In genomic region chr13:71529397-71530122, GRCm38 (mm10) we compare ENCODE assay signal across 18 mouse cellular contexts.
A peak's percentile ranks its signal among the peaks of the same experiment; 100 is the strongest.
DNase-seq lines count a peak whose midpoint lies in the region; ATAC-seq lines count a peak whose summit lies in the region.
"Had no signal": no experiment of that assay in that cellular context is flagged by ENCODE, and none has a peak within 500 bp of the region (broad histone marks: within the 10 kb centered on the region; RNA-seq: fewer than 3 reads in every experiment).

No protein-coding gene starts in this region.

- no peak overlapping the region for H3K27ac ChIP-seq in kidney, embryonic 16.5 days (ENCODE audit: low read length)
- H3K27ac ChIP-seq in stomach, embryonic 14.5 days (ENCODE audit: low read length), result no peak overlapping the region
- H3K27ac ChIP-seq: liver, embryonic 14.5 days; neural tube, embryonic 15.5 days had no signal

- no peaks in the 10 kb centered on the region for H3K36me3 ChIP-seq in kidney, embryonic 16.5 days (ENCODE audit: insufficient read depth, low read length)
- H3K36me3 ChIP-seq in megakaryocyte, embryonic 14.5 days (replicated peaks; ENCODE audit: low read length), result no peaks in the 10 kb centered on the region
- no peaks in the 10 kb centered on the region for H3K36me3 ChIP-seq in stomach, embryonic 14.5 days (ENCODE audit: control insufficient read depth, insufficient read depth, low read length)
- H3K36me3 ChIP-seq: neural tube, embryonic 15.5 days had no signal

- H3K4me2 ChIP-seq in kidney, embryonic 16.5 days (replicated peaks; ENCODE audit: low read depth, low read length), result no peak overlapping the region
- H3K4me2 ChIP-seq in stomach, embryonic 14.5 days (replicated peaks; ENCODE audit: low read depth, low read length), result no peak overlapping the region
- H3K4me2 ChIP-seq: neural tube, embryonic 15.5 days had no signal

- no peaks in the 10 kb centered on the region for H3K9me3 ChIP-seq in kidney, embryonic 16.5 days (ENCODE audit: low read length)
- H3K9me3 ChIP-seq in megakaryocyte, embryonic 14.5 days, result peaks cover 17% of the 10 kb centered on the region
- H3K9me3 ChIP-seq in stomach, embryonic 14.5 days (ENCODE audit: control insufficient read depth, low read depth, low read length), result no peaks in the 10 kb centered on the region
- H3K9me3 ChIP-seq: neural tube, embryonic 15.5 days had no signal

- H3K9ac ChIP-seq in kidney, embryonic 16.5 days (replicated peaks; ENCODE audit: low read length), result no peak overlapping the region
- H3K9ac ChIP-seq in stomach, embryonic 14.5 days (replicated peaks; ENCODE audit: low read depth, low read length), result no peak overlapping the region
- H3K9ac ChIP-seq: liver, embryonic 14.5 days; neural tube, embryonic 15.5 days had no signal

- H3K4me3 ChIP-seq in kidney, embryonic 16.5 days (ENCODE audit: low read length), result no peak overlapping the region
- H3K4me3 ChIP-seq in megakaryocyte, embryonic 14.5 days (replicated peaks), result peak overlapping the region; percentile 33
- no peak overlapping the region for H3K4me3 ChIP-seq in stomach, embryonic 14.5 days (ENCODE audit: low read depth, low read length)
- H3K4me3 ChIP-seq: neural tube, embryonic 15.5 days had no signal

- WGBS in kidney, embryonic 16.5 days, result 52% methylated on average over 14 of the region's 14 CpGs
- 61% methylated on average over 14 of the region's 14 CpGs for WGBS in stomach, embryonic 14.5 days

- 0 out of 2 replicates have a peak, but pooled peaks cover 5% of the 10 kb centered on the region for H3K4me1 ChIP-seq in kidney, embryonic 16.5 days (ENCODE audit: insufficient read depth, low read length)
- no peaks in the 10 kb centered on the region for H3K4me1 ChIP-seq in megakaryocyte, embryonic 14.5 days
- no peaks in the 10 kb centered on the region for H3K4me1 ChIP-seq in stomach, embryonic 14.5 days (ENCODE audit: control insufficient read depth, insufficient read depth, low read length)
- H3K4me1 ChIP-seq: neural tube, embryonic 15.5 days had no signal

- no peaks in the 10 kb centered on the region for H3K27me3 ChIP-seq in kidney, embryonic 16.5 days (ENCODE audit: insufficient read depth, low read length)
- no peaks in the 10 kb centered on the region for H3K27me3 ChIP-seq in megakaryocyte, embryonic 14.5 days (replicated peaks)
- H3K27me3 ChIP-seq in stomach, embryonic 14.5 days (ENCODE audit: control insufficient read depth, insufficient read depth, low read length), result no peaks in the 10 kb centered on the region
- H3K27me3 ChIP-seq: CH12.LX; neural tube, embryonic 15.5 days had no signal

- no peak for DNase-seq in kidney, postnatal 14 days
- peak; percentile 39 for DNase-seq in embryo, embryonic 11 days
- no peak for DNase-seq in ovary, postnatal 36 days (ENCODE audit: low spot score)
- no peak for DNase-seq in cerebellum, postnatal 10 days
- DNase-seq: cerebellum, adult 11 months; heart, adult 18-20 months; left cerebral cortex, postnatal 4 days; spleen, adult 18-20 months; thymus, postnatal 4 days had no signal

- ATAC-seq in kidney, embryonic 16.5 days (ENCODE audit: low FRiP score, low TSS enrichment), result peak; percentile 67; the same call in 1 of the 2 replicates
- no peak for ATAC-seq in megakaryocyte, adult 5-6 weeks (ENCODE audit: poor library complexity, severe bottlenecking)
- peak; percentile 37; the same call in 1 of the 2 replicates for ATAC-seq in stomach, embryonic 14.5 days (ENCODE audit: insufficient number of reproducible peaks, insufficient read depth, low FRiP score, low read depth)
- ATAC-seq: activated CD4-positive, CD25-positive, alpha-beta regulatory T cell, adult 4 months; forebrain, embryonic 16.5 days had no signal
